Mouse (Mus musculus): ENCODE measurements around the gene Btbd9. TPM values are rescaled to one million over a fixed set of nuclear protein-coding genes. Genes with fewer than 3 reads are reported as not detected.

The Btbd9 gene
- polyA plus RNA-seq, 1 experiment from 2014 or later, result 135 TPM

DNA sequence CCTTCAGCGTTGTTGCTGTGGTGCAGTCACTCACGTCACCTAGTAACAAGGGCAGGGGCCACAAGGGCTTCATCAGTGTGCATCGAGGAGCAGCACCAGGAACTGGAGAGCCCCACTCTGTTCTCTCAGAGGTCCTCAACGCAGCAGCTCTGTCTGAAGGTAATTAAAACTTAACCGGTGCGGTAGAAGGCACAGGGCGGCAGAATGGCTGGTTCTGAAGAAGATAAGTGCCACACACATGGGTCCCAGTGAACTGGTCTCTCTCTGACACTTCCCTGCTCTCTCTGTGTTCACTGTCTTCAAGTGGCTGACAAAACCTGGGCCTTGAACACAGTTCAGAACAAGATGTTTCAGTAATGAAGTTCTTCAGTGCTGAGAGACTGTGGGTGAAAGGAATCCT lies 239.5 kb downstream of the Btbd9 start:
- H3K4me1 ChIP-seq (ENCODE audit: control insufficient read depth, insufficient read depth, low read depth, low read length), result peaks cover 10% of the 10 kb centered on the region
- H3K36me3 ChIP-seq (ENCODE audit: control insufficient read depth, insufficient read depth, low read length), result no peaks in the 10 kb centered on the region

DNA sequence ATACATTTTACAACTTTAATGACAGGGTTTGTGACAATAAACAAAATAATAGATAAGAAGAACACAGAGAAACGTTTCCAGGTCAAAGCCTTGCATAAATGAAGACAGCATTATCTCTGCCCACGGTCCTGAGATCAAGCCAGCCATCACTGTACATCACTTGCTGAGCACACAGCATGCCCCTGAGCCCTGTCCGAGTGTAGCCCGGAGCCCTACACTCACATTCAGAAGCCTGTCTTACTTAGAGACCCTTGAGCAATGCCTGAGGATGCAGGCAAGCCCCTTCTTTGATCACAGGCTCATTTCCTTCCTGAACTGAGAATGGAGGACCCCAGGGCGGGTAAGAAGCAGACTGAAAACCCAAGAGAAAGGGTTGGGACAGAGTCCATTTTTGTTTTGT lies 240.0 kb downstream of the Btbd9 start:
- WGBS, result 62% methylated on average over 5 of the region's 5 CpGs
- ATAC-seq, result no peak

More for the DNA sequence above, 239.5 kb downstream of the Btbd9 start:
- no peak overlapping the region for H3K4me3 ChIP-seq (ENCODE audit: low read length)
- ATAC-seq, result no peak
- H3K4me2 ChIP-seq (ENCODE audit: low read length), result no peak overlapping the region
- H3K27me3 ChIP-seq (replicated peaks; ENCODE audit: control insufficient read depth, insufficient read depth, low read length), result no peaks in the 10 kb centered on the region
- WGBS, result 42% methylated on average over 7 of the region's 7 CpGs
- H3K27ac ChIP-seq (ENCODE audit: low read depth, low read length), result no peak overlapping the region
- no peak overlapping the region for H3K9ac ChIP-seq (ENCODE audit: low read depth, low read length)
- no peaks in the 10 kb centered on the region for H3K9me3 ChIP-seq (ENCODE audit: control insufficient read depth, low read length)

GRCm38 (mm10) chr17:30335746-30336145 lies 240.5 kb downstream of the Btbd9 start:
- no peaks in the 10 kb centered on the region for H3K36me3 ChIP-seq (ENCODE audit: control insufficient read depth, insufficient read depth, low read length)
- H3K4me1 ChIP-seq (ENCODE audit: control insufficient read depth, insufficient read depth, low read depth, low read length), result peaks cover 4% of the 10 kb centered on the region
- 67% methylated on average over 8 of the region's 8 CpGs for WGBS
- H3K9ac ChIP-seq (ENCODE audit: low read depth, low read length), result no peak overlapping the region
- ATAC-seq, result no peak
- no peaks in the 10 kb centered on the region for H3K27me3 ChIP-seq (replicated peaks; ENCODE audit: control insufficient read depth, insufficient read depth, low read length)
- no peaks in the 10 kb centered on the region for H3K9me3 ChIP-seq (ENCODE audit: control insufficient read depth, low read length)
- H3K27ac ChIP-seq (ENCODE audit: low read depth, low read length), result no peak overlapping the region
- no peak overlapping the region for H3K4me3 ChIP-seq (ENCODE audit: low read length)
- H3K4me2 ChIP-seq (ENCODE audit: low read length), result no peak overlapping the region

More for the DNA sequence above, 240.0 kb downstream of the Btbd9 start:
- Histone ChIP-seq H3K27ac (ENCODE audit: low read depth, low read length) (no peak overlapping the region), H3K4me3 (ENCODE audit: low read length) (no peak overlapping the region), H3K4me1 (ENCODE audit: control insufficient read depth, insufficient read depth, low read depth, low read length) (peaks cover 7% of the 10 kb centered on the region), H3K27me3 (replicated peaks; ENCODE audit: control insufficient read depth, insufficient read depth, low read length) (no peaks in the 10 kb centered on the region), H3K4me2 (ENCODE audit: low read length) (no peak overlapping the region), H3K9ac (ENCODE audit: low read depth, low read length) (no peak overlapping the region), H3K36me3 (ENCODE audit: control insufficient read depth, insufficient read depth, low read length) (no peaks in the 10 kb centered on the region), H3K9me3 (ENCODE audit: control insufficient read depth, low read length) (no peaks in the 10 kb centered on the region)

DNA sequence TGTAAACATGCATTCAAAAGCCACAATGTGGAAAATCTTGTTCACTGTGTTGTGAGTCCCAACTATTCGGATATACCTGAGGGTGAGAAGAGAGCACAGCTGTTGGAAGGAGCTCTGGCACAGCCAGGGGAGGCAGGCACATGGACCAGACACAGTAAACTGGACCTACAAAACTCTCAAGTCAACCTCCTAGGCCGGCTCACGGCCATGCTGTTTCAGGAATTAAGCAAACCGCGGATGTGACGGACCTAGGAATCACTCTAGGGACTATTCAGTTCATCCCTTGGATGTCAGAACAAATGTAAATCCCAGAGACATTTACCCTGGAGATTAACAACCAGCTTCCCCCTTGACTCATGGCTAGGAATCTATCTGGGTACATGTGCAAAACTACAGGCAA lies 242.0 kb downstream of the Btbd9 start:
- 72% methylated on average over 6 of the region's 6 CpGs for WGBS
- no peak overlapping the region for H3K4me3 ChIP-seq (ENCODE audit: low read length)
- no peak overlapping the region for H3K4me2 ChIP-seq (ENCODE audit: low read length)
- H3K4me1 ChIP-seq (ENCODE audit: control insufficient read depth, insufficient read depth, low read depth, low read length), result no peaks in the 10 kb centered on the region
- H3K27ac ChIP-seq (ENCODE audit: low read depth, low read length), result no peak overlapping the region
- no peaks in the 10 kb centered on the region for H3K27me3 ChIP-seq (replicated peaks; ENCODE audit: control insufficient read depth, insufficient read depth, low read length)
- no peak overlapping the region for H3K9ac ChIP-seq (ENCODE audit: low read depth, low read length)
- H3K9me3 ChIP-seq (ENCODE audit: control insufficient read depth, low read length), result no peaks in the 10 kb centered on the region
- ATAC-seq, result no peak
- H3K36me3 ChIP-seq (ENCODE audit: control insufficient read depth, insufficient read depth, low read length), result no peaks in the 10 kb centered on the region

DNA sequence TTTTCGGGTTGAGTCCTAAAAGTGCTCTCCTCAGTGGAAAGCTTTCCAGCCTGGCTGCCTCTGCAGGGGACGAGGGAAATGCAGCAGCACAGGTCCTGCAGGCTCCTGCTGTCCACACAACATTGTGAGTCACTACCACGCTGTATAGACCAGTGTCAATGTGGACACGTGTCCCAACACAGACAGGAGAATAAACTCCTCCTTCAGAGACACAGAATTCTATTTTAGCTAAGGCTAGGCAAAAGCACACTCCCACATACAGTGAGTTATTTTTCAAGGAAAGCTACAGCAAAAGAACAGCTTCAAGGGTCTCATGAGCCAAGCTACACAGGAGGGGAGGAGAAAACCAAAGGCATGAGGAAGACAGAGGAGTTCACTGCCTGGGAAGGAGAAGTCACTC lies 243.2 kb downstream of the Btbd9 start:
- 83% methylated on average over 4 of the region's 4 CpGs for WGBS
- H3K4me2 ChIP-seq (ENCODE audit: low read length), result no peak overlapping the region
- no peak overlapping the region for H3K27ac ChIP-seq (ENCODE audit: low read depth, low read length)
- H3K36me3 ChIP-seq (ENCODE audit: control insufficient read depth, insufficient read depth, low read length), result no peaks in the 10 kb centered on the region
- no peaks in the 10 kb centered on the region for H3K4me1 ChIP-seq (ENCODE audit: control insufficient read depth, insufficient read depth, low read depth, low read length)
- ATAC-seq, result no peak
- no peak overlapping the region for H3K9ac ChIP-seq (ENCODE audit: low read depth, low read length)
- no peaks in the 10 kb centered on the region for H3K9me3 ChIP-seq (ENCODE audit: control insufficient read depth, low read length)
- no peak overlapping the region for H3K4me3 ChIP-seq (ENCODE audit: low read length)
- H3K27me3 ChIP-seq (replicated peaks; ENCODE audit: control insufficient read depth, insufficient read depth, low read length), result no peaks in the 10 kb centered on the region

DNA sequence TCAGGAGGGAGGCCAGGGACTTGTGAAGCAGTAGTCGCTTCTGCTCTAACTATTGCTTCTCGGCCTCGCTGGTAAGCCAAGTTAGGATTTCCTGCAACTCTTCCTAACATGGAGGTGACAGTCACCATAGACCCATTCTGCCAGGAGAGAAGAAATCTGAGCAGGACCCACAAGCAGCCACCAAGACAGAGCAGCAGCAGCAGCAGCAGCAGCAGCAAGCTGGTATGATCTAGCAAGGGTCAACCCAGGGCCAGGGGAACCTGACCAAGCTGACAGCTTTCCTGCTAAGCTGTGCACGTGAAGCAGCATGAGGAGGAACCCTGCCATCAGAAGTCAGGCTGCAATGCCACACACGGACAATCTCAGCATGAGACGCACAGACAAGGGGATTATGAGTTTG lies 244.9 kb downstream of the Btbd9 start:
- no peaks in the 10 kb centered on the region for H3K36me3 ChIP-seq (ENCODE audit: control insufficient read depth, insufficient read depth, low read length)
- WGBS, result 74% methylated on average over 6 of the region's 6 CpGs
- H3K27ac ChIP-seq (ENCODE audit: low read depth, low read length), result no peak overlapping the region

DNA sequence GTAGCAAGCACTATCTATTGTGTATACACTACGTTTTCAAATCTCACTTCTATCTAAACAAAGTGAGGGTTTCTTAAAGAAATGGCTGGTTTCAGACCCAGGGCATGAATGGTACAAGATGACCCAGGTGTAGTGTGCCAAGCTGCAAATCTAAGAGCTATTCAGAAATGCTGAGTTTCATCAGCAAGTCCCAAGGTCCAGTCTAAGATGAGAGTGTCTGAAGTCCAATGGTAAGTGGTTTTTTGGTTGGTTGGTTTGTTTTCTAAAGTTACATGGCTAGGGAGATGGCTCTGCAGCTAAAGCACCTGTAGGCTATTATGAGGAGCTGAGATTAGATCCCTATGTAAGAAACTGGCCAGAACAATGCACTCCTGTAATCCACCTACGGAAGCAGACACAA lies 246.8 kb downstream of the Btbd9 start:
- H3K9me3 ChIP-seq (ENCODE audit: control insufficient read depth, low read length), result no peaks in the 10 kb centered on the region
- no peak overlapping the region for H3K4me3 ChIP-seq (ENCODE audit: low read length)
- H3K27ac ChIP-seq (ENCODE audit: low read depth, low read length), result no peak overlapping the region
- H3K4me1 ChIP-seq (ENCODE audit: control insufficient read depth, insufficient read depth, low read depth, low read length), result no peaks in the 10 kb centered on the region
- H3K4me2 ChIP-seq (ENCODE audit: low read length), result no peak overlapping the region
- no peak for ATAC-seq
- no peaks in the 10 kb centered on the region for H3K36me3 ChIP-seq (ENCODE audit: control insufficient read depth, insufficient read depth, low read length)
- WGBS, result 79% methylated on average over 2 of the region's 2 CpGs
- no peaks in the 10 kb centered on the region for H3K27me3 ChIP-seq (replicated peaks; ENCODE audit: control insufficient read depth, insufficient read depth, low read length)
- H3K9ac ChIP-seq (ENCODE audit: low read depth, low read length), result no peak overlapping the region

More for the DNA sequence above, 244.9 kb downstream of the Btbd9 start:
- no peaks in the 10 kb centered on the region for H3K4me1 ChIP-seq (ENCODE audit: control insufficient read depth, insufficient read depth, low read depth, low read length)
- H3K9me3 ChIP-seq (ENCODE audit: control insufficient read depth, low read length), result no peaks in the 10 kb centered on the region
- ATAC-seq, result no peak
- H3K27me3 ChIP-seq (replicated peaks; ENCODE audit: control insufficient read depth, insufficient read depth, low read length), result no peaks in the 10 kb centered on the region
- no peak overlapping the region for H3K9ac ChIP-seq (ENCODE audit: low read depth, low read length)
- no peak overlapping the region for H3K4me2 ChIP-seq (ENCODE audit: low read length)
- no peak overlapping the region for H3K4me3 ChIP-seq (ENCODE audit: low read length)

- no peak overlapping the region; the same call in 1 of the 2 replicates for H3K9ac ChIP-seq (ENCODE audit: low read depth, low read length)
- no peaks in the 10 kb centered on the region for H3K9me3 ChIP-seq (ENCODE audit: control insufficient read depth, low read length)
- WGBS, result 49% methylated on average over 5 of the region's 5 CpGs
- no peak overlapping the region for H3K27ac ChIP-seq (ENCODE audit: low read depth, low read length)
- H3K36me3 ChIP-seq (ENCODE audit: control insufficient read depth, insufficient read depth, low read length), result no peaks in the 10 kb centered on the region
- ATAC-seq, result no peak
- no peaks in the 10 kb centered on the region for H3K27me3 ChIP-seq (replicated peaks; ENCODE audit: control insufficient read depth, insufficient read depth, low read length)
- no peak overlapping the region for H3K4me3 ChIP-seq (ENCODE audit: low read length)
- H3K4me2 ChIP-seq (ENCODE audit: low read length), result no peak overlapping the region
- no peaks in the 10 kb centered on the region for H3K4me1 ChIP-seq (ENCODE audit: control insufficient read depth, insufficient read depth, low read depth, low read length)
Measured at GRCm38 (mm10) chr17:30328924-30329323, 247.4 kb downstream of the Btbd9 start.

DNA sequence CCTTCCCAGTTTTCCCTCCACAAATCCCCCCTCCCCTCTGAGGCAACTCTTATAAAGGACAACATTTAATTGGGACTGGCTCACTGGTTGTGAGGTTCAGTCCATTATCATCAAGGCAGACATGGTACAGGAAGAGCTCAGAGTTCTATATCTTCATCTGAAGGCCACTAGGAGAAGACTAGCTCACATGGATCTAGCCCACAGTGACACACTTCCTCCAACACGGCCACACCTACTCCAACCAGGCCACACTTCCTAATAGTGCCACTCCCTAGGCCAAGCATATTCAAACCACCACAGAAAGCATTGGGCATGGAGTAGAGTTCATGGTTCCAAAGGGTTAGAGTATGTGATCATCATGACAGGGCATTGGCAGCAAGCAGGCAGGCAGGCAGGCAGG lies 249.4 kb downstream of the Btbd9 start:
- WGBS, result 100% methylated on average over 1 of the region's 1 CpGs
- Histone ChIP-seq H3K9ac (ENCODE audit: low read depth, low read length) (no peak overlapping the region), H3K27me3 (replicated peaks; ENCODE audit: control insufficient read depth, insufficient read depth, low read length) (no peaks in the 10 kb centered on the region), H3K4me2 (ENCODE audit: low read length) (no peak overlapping the region), H3K9me3 (ENCODE audit: control insufficient read depth, low read length) (no peaks in the 10 kb centered on the region), H3K36me3 (ENCODE audit: control insufficient read depth, insufficient read depth, low read length) (no peaks in the 10 kb centered on the region), H3K4me3 (ENCODE audit: low read length) (no peak overlapping the region), H3K4me1 (ENCODE audit: control insufficient read depth, insufficient read depth, low read depth, low read length) (no peaks in the 10 kb centered on the region), H3K27ac (ENCODE audit: low read depth, low read length) (no peak overlapping the region)
- no peak for ATAC-seq

DNA sequence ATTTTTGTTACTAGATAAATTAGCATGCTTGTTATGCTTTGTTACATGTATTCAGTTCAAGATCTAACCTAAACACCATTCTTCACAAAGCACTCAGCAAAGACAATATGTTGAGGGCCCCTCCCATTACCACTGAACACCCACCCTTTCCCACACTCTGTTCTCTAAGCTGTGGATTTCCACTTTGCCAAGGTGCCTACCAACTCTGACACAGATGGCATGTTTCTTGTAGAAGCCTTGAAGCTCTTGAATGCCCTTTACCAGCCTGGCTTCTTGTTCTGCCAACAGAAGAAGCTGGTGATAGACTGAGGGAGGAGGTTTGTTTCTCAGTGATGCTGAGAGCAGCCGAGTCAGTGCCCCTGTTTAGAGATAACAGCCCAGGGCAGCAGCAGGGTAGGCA lies 256.0 kb downstream of the Btbd9 start:
- Histone ChIP-seq H3K4me3 (ENCODE audit: low read length) (no peak overlapping the region), H3K27ac (ENCODE audit: low read depth, low read length) (no peak overlapping the region), H3K9ac (ENCODE audit: low read depth, low read length) (no peak overlapping the region), H3K4me1 (ENCODE audit: control insufficient read depth, insufficient read depth, low read depth, low read length) (no peaks in the 10 kb centered on the region), H3K27me3 (replicated peaks; ENCODE audit: control insufficient read depth, insufficient read depth, low read length) (no peaks in the 10 kb centered on the region), H3K36me3 (ENCODE audit: control insufficient read depth, insufficient read depth, low read length) (no peaks in the 10 kb centered on the region), H3K4me2 (ENCODE audit: low read length) (no peak overlapping the region), H3K9me3 (ENCODE audit: control insufficient read depth, low read length) (no peaks in the 10 kb centered on the region)
- 71% methylated on average over 1 of the region's 1 CpGs for WGBS
- no peak for ATAC-seq
